Mouse (Mus musculus) neutrophil, adult 5-6 weeks (primary cell): ENCODE measurements around the gene Vps4a. TPM values are rescaled to one million over a fixed set of nuclear protein-coding genes. Genes with fewer than 3 reads are reported as not detected.
"Not testable (repeated sequence)": the region's sequence is repeated elsewhere in the genome, so short reads cannot be mapped to it uniquely, and the experiment has no call there.

Experiments
- ATAC-seq: fragments of 151-379, 151-347 bp; 2 replicates; pipeline ENCODE4 v1.8.0; 2017; ENCODE audit warnings: mild to moderate bottlenecking, moderate TSS enrichment; ENCODE audit not compliant: insufficient number of reproducible peaks, poor library complexity, low FRiP score, severe bottlenecking; ENCODE audit errors: extremely low read depth
- total RNA-seq: library from RNA; stranded (forward); fragments of 200-1000 nt; gene quantifications from 2 replicates; pipeline ENCODE4 v1.2.3, GENCODE M21; 2017

Vps4a gene
- 39.0 and 42.0 TPM in 2 replicates for total RNA-seq

DNA sequence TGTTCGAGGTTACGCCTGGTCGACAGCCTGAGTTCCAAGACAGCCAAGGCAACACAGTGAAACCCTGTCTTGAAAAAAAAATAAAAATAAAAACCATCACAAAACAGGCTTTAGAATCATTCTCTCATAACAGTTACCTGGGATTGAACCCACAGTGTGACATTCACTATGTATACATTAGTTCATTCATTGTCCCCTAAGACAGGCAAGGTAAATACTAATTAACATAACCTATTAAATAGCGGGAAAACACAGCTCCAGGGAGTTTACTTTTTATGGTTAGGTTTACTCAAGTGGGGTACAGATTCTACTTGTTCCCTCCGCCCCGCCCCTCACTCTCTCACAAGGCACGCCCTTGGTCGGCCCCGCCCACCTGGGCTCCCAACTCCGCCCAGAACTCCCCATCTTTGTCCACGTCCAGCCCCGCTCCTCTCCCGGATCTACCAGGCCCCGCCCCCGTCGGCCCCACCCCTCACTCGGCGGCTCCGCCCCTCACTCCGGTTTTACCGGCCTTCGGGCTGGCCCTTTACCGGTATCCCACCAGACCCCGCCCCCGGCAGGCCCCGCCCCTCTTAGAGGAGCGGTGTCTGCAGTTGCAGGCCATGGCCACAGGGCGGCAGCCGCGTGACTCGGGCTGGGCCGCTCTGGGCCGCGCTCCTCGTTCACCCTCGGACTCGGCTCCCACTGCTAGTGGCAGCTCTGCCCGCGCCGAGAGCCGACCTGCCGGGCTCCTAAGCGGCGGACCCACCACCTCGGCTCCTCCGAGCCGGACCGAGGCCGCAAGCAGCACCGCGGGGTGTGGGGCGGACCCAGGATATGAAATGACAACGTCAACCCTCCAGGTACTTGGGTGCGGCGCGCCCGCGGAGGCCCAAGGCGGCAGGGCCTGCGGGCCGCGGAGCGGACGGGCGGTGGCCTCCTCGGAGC is at the start of gene Vps4a:
Vps4a (plus strand) TSS at position 573 of the 927 bp plus-strand sequence.
- peak; percentile 89 for ATAC-seq

DNA sequence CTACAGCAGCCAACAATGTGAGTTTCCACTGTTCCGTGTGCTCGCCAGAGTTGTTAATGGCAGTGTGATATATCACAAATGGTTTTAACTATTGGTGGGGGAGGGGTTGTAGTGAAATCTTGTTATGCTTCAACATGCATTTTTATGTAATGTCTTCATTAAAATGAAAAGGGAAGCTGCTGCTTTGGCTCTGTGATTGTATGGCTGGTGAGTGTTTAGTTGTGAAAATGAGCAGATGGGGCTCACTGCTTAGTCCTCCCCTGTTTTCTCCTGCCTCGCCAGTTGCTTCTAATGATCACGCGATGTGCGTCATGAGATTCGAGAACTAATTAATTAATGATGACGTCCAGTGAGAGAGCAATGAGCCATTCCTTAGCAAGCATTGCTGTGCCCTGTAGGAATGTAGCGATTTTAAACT is 45.6 kb upstream of the Vps4a start:
- ATAC-seq = no peak

DNA sequence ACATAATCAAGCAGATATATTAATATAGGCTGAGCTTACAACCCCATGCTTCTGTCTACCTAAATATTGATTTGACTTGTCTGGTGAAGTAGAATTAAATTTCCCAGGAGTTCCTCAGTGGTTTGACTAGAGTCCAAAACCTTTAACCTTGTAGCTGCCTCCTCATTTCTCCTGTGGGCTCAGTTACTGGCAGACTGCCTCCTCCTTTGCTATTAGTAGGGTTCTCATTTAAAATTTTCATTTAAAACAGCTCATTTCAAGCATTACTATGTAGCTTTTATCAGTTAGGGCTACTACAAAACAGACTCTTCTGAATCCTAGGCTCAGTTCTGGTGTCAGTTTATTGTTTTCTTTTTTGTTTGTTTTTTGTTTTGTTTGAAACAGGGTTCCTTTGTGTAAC is 45.1 kb upstream of the Vps4a start:
- no peak for ATAC-seq

DNA sequence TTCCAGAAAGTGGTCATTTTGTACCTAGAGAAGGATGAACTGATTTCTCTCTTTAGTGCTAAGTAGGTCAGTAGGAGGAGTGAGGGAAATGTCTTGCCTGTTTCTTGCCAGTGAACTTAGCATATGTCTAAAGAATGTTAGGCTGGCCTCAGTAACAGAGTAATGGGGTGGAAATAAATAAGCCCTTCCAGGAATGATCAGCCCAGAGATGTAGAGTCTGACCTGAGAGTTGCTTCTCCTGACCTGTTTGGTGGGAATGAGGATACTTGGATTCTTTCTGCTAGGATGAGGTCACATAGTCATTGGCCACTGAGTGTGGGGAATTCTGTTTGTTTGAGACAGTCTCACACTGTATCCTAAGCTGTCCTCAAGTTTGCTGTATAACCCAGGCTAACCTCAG is 43.5 kb upstream of the Vps4a start:
- no peak for ATAC-seq

DNA sequence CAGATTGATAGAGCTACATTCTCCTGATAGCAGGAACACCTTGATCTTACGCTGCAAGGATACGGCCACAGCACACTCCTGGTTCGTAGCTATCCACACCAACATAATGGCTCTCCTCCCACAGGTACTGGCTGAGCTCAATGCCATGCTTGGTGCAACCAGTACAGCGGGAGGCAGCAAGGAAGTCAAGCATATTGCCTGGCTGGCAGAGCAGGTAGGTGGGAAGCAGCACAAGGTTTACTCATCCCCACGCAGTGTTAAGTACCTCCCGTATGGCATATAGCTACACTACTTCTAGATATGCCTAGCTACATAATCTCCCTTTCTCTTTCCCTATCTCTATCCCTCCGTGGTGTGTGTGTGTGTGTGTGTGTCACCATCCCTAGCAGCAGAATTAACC is 39.6 kb upstream of the Vps4a start:
- ATAC-seq = no peak

DNA sequence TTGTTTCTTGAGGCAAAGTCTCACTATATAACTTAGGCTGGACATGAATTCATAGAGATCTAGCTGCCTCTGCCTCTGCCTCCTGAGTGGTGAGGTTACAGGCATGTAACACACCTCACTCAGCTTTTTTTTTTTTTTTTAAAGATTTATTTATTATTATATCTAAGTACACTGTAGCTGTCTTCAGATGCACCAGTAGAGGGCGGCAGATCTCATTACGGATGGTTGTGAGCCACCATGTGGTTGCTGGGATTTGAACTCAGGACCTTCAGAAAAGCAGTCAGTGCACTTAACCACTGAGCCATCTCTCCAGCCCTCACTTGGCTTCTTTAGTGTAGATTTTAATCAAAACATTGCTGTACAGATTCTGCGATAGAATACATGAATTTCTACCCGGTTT is 34.7 kb upstream of the Vps4a start:
- ATAC-seq = not testable (repeated sequence)

DNA sequence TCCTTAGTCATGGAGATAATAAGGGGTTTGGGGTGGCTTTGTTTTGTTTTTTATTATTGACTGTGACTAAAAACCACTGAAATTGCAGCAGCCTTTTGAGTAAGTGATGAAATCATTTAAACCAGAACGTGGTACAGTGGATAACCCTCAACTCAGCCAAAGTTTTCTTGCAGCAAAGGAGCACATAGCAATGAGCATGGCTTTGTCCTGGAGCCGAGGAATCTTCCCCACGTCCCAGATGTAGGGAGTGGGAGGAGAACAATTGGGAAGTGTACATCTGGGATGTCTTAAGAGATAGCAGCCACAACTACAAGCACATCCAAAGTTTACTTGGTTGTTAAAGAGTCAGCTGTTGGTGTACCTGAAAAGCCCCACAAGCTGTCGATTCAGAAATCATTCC is 33.6 kb upstream of the Vps4a start:
- no peak for ATAC-seq

DNA sequence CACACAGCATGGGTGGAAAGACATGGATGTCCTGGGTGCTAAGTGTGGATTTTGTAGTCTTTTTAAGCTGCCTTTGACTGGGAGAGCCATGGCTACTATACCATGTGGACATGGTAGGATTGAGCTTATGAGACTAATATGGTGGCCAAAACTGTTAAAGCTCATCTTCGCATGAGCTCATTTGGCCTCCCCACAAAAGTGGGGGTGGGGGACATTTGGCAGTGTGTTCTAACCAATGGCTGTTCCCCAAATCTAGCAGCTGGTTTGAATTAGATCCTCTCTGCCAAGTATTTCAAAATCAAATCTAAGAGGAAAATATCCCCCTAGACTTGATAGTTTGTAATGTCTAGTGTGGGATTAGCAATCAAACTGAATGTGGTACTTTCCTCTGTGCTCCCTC is 32.0 kb upstream of the Vps4a start:
- no peak for ATAC-seq

DNA sequence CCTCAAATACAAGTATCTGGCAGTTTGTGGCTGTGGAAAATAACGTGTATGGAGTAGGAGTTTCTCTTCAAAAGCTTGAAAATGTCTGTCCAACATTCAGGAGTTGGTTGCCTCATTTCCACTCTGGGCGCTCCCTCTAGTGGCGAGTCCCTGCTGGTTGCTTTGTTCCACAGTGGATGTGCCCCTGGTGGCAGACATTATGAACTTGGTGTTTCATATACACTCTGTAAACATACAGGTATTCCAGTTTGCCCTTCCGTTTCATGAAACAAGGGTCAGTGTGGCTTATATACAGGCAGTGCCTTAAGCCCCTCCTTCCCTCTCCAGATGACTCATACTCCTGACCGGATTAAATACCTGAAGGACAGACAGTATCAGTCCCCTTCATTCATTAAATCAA is 28.5 kb upstream of the Vps4a start:
- peak; percentile 96 for ATAC-seq

DNA sequence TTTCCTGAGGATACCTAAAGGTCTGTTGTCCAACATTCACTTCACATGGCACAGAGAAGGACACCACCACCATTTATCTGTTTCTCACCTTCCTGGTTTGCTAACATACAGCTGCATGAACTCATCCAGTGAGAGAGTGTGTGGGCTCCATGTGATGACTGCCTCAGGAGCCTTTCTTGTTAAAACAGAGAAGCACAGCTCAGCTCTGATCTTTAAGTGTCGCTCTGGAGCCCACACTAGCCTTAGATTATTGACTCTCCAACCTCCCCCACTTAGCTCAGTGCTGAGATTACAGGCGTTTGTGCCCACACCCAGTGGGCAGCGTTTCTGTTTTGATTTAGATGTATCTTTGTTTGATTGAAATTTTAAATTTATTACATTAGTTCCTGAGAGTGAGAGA is 23.2 kb upstream of the Vps4a start:
- ATAC-seq = no peak

DNA sequence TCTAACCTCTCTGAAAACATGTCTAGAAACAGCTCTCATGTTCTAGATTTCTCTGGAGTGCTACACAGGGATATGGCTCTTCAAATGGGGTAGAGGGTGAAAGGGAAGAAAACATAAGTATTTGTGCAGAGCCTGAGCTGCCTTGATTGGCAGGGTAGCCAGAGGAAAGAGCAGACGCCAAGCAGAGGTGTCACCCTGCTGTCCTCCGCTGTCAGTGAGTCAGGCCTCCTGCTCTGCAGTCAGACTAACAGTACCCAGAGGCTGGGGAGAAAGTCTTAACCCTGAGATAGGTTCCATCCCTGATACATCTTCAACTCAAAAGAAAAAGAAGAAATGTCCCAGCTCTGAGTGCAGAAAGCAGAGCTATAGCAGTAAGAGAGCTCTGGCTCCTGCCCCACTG is 18.4 kb upstream of the Vps4a start:
- no peak for ATAC-seq

DNA sequence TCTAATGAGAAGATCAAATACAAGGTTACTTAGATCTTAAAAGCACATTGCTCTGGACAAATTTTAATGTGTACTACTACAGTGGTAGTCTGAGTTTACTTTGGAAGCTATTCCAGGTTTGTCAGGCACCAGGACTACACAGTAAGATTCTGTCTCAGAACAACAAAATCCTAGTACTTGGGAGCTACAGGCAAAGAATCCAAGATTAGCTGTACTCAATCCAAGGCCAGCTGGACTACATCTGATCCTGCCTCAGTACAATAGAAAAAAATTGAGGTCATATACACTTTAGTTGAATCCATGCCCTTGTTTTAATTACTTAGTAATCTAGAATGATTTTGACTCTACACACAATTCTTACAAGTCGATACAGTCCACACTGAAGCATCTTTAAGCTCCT is 16.1 kb upstream of the Vps4a start:
- no peak for ATAC-seq

DNA sequence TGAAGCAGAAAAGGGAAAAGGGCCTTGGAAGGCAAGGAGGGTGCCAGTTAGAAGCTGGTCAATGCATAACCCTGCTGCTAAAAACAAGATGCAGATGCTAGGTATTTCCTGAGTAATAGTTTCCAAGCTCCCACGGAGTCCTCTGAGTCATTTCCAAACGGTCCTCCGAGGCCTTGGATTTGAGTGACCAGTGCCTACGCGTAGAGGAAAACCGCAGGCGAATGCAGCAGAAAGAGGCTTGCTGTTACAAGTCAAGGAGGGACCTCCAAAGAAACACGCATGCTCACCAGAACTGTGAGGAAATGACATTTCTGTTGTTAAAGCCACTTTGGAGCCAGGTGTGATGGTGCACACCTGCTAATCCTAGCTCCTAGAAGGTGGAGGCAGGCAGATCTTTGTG is 7.5 kb upstream of the Vps4a start:
- no peak for ATAC-seq

DNA sequence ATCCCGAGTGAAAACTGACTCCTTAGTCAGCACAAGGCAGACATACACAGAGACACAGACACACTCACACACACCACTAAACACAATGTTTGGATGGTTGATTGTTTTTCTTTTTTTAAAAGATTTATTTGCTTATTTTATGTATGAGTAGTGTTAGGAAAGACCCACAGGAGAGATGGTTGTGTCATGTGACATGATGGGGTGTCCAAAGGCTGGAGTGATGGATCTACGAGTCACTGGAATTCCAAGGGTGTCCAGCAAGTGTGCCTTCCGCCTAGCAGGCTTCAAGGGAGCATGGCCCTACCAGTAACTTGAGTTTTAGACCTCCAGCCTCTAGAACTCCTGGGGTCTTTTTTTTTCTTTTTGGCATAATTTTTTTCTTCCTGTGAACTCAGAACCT is 1.7 kb upstream of the Vps4a start:
- no peak for ATAC-seq

DNA sequence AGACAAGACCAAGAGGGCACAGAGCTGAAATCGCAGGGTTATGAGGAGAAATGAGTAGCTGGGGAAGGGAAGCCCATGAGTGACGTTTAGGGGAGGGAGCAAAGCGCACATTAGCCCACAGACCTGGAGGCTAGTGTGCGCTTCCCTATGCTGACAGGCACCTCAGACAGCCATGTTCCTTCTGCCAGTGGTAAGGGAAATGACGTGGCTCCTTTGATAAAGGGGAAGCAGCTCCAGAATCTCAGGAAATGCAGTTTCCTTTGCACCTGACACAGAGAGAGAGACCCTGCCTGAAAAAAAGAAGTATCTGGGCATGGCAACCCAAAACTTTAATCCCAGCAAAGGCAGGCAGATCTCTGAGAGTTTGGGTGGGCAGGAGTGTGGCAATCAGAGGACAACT is 964 bp upstream of the Vps4a start:
- peak; percentile 28; the same call in 1 of the 2 replicates for ATAC-seq

DNA sequence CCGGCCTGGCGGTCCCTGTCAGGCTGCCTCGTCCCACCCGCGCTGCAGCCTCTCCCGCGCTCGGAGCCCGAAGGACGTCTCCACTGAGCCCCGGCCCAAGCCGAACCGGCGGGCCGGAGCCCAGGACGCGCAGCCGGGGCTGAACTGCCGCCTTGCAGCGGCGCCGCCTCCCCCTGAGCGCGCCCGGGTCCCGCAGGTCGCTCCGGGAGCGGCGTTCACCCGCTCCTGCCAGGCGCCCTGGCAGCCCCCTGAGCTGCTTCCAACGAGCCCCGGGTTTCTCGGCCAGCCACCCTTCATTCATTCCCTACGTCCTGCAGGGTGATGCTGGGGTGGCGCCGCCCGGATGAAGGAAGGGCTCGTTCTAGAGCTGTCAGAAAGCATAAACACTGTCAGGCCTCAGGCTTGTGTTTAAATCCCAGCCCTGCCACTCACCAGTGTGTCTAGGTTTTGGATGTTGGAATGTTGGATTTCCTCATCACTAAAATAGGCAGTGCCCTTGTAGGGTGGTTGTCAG is 612 bp downstream of the Vps4a start:
- no peak for ATAC-seq

DNA sequence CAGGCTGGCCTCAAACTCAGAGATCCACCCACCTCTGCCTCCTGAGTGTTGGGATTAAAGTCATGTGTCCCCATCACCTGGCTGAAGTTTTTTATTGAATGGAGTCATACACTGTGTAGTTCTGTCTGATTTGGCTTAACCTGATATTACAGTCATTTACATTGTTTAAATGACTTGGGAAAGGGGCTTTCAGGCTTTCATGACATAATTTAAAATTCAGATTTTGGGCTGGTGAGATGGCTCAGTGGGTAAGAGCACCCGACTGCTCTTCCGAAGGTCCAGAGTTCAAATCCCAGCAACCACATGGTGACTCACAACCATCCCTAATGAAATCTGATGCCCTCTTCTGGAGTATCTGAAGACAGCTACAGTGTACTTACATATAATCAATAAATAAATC is 2.6 kb downstream of the Vps4a start:
- ATAC-seq = not testable (repeated sequence)

DNA sequence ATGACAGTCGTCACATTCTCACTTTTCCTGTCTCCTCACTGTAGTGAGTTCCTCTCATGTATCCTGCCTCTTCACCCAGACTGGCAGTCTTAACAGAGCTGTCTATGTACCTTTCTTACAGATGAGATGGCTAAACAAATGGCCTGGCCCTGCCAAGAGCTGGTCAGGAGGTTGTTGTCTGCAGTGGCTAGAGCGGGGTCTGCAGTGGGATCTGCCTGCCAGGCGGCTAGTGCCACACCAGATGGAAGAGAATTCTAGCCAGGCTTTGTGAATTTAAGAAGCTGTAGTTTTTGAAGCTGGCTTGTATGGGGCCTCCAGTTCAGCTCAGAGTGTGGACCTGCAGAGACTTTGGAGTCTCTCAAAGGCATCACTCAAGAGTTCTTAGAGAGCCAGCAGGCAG is 4.6 kb downstream of the Vps4a start:
- ATAC-seq = no peak

DNA sequence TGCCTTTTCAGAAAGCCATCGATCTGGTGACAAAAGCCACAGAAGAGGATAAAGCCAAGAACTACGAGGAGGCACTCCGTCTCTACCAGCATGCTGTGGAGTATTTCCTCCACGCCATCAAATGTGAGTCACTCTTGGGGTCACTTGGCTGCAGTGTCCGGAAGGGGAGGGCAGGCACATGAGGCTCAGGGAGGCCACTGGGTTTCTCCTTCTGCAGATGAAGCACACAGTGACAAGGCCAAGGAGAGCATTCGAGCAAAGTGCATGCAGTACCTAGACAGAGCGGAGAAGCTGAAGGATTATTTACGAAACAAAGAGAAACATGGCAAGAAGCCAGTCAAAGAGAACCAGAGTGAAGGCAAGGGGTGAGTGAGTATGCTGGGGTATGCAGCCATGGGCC is 5.6 kb downstream of the Vps4a start:
- no peak for ATAC-seq

DNA sequence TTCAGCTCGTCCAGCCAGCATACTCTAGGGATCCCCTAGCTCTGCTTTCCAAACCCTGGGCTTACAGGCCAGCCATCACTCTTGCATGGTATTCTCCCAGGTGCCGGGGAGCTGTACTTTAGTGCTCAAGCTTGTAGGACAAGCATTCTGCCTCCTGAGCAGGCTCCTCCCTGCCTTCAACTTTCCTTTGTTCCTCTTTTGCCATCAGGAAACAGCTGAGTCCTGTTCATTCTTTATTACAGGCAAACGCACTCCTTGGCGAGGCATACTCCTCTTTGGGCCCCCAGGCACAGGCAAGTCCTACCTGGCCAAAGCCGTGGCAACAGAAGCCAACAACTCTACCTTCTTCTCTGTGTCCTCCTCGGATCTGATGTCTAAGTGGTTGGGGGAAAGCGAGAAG is 9.6 kb downstream of the Vps4a start:
- no peak for ATAC-seq

DNA sequence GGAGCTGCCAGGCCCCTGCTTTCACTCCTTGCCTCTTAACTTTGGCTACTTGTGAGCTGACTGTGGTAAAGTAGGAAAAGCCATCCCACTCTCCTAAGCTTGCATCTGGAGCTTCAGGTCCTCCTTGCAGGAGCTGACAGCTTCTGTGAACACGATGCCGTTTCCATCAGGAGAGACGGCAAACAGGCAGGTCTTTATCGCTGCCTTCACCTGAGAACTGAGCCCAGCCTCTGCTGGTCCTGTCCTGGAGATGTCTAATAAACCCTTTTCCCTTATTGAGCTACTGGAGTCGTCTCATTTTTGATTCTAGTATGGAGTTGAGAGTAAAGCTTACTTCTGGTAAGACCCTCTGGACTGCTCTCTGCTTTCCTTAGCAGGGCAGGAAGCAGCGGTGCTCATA is 14.5 kb downstream of the Vps4a start:
- no peak for ATAC-seq
